Mouse (Mus musculus) thymus, adult 2 months (tissue): ENCODE results near the gene Kctd12. TPM values are rescaled to one million over a fixed set of nuclear protein-coding genes. Genes with fewer than 3 reads are reported as not detected.

Source experiments
- DNase-seq: peaks from one replicate; pipeline ENCODE4 v3.0.0; 2021
- H3K27ac ChIP-seq: fragments of 200-500 bp; 2 replicates; pipeline ENCODE4 v1.5.1; 2012; ENCODE audit warnings: low read length, control low read depth; ENCODE audit not compliant: control insufficient read depth, insufficient read depth
- H3K27me3 ChIP-seq: fragments of 200-500 bp; 2 replicates; pipeline ENCODE4 v1.6.1; 2012; ENCODE audit warnings: mild to moderate bottlenecking, low read length, moderate library complexity, mixed read lengths; ENCODE audit not compliant: control insufficient read depth, insufficient read depth
- H3K36me3 ChIP-seq: fragments of 200-500 bp; 2 replicates; pipeline ENCODE4 v1.6.1; 2012; ENCODE audit warnings: mild to moderate bottlenecking, low read length, moderate library complexity; ENCODE audit not compliant: control insufficient read depth, insufficient read depth
- H3K4me1 ChIP-seq: fragments of 200-500 bp; replicated peaks from 2 replicates; pipeline ENCODE4 v1.6.1; 2012; ENCODE audit warnings: low read length; ENCODE audit not compliant: control insufficient read depth, insufficient read depth
- H3K4me3 ChIP-seq: fragments of 200-500 bp; 2 replicates; pipeline ENCODE4 v1.5.1; 2012; ENCODE audit warnings: mild to moderate bottlenecking, low read length, control low read depth, moderate library complexity; ENCODE audit not compliant: control insufficient read depth, insufficient read depth
- CTCF ChIP-seq: fragments of 200-500 bp; IDR thresholded peaks from 2 replicates; pipeline ENCODE4 v1.5.1; 2012; ENCODE audit warnings: mild to moderate bottlenecking, control low read depth, low read length, moderate library complexity, borderline replicate concordance; ENCODE audit not compliant: control insufficient read depth, poor library complexity, insufficient read depth; ENCODE audit errors: extremely low read depth
- POLR2A ChIP-seq: fragments of 200-500 bp; IDR thresholded peaks from 2 replicates; pipeline ENCODE4 v1.6.1; 2012; ENCODE audit warnings: mild to moderate bottlenecking, low read length, control low read depth, moderate library complexity; ENCODE audit not compliant: control insufficient read depth, poor library complexity, insufficient read depth; ENCODE audit errors: extremely low read depth
- WGBS: fragments of 180-500 bp; shearing (Covaris S2); methylation state at CpG from one replicate; pipeline ENCODE4 v1.1.7; 2018; 5-methylcytosine and 5-hydroxymethylcytosine counted together
- polyA plus RNA-seq: library from polyadenylated mRNA; depleted of rRNA; stranded (reverse); fragments of >200 nt; gene quantifications from 2 replicates; pipeline ENCODE4 v1.2.3, GENCODE M21; 2012

Kctd12 gene
- polyA plus RNA-seq, 1 experiment, result 20.0 TPM

GRCm38 (mm10) chr14:103007737-103008136, 25.3 kb upstream of the Kctd12 start:
- no peak overlapping the region for H3K27ac ChIP-seq
- no peak for TF ChIP-seq POLR2A
- no peak for TF ChIP-seq CTCF
- WGBS, result 22% methylated on average over 4 of the region's 4 CpGs
- H3K4me3 ChIP-seq, result no peak overlapping the region
- H3K4me1 ChIP-seq, result no peaks in the 10 kb centered on the region
- no peaks in the 10 kb centered on the region for H3K36me3 ChIP-seq
- no peaks in the 10 kb centered on the region for H3K27me3 ChIP-seq
- no peak for DNase-seq

- H3K4me1 ChIP-seq, result no peaks in the 10 kb centered on the region
- no peak overlapping the region for H3K27ac ChIP-seq
- H3K36me3 ChIP-seq, result no peaks in the 10 kb centered on the region
- peak; percentile 69 for DNase-seq
- TF ChIP-seq POLR2A (no peak), CTCF (no peak)
- H3K27me3 ChIP-seq, result no peaks in the 10 kb centered on the region
- 23% methylated on average over 6 of the region's 6 CpGs for WGBS
- H3K4me3 ChIP-seq, result no peak overlapping the region
These were observed 12.5 kb upstream of the Kctd12 start for GRCm38 (mm10) chr14:102994662-102995561.

GRCm38 (mm10) chr14:102990765-102991164, 8.3 kb upstream of the Kctd12 start:
- H3K27me3 ChIP-seq, result no peaks in the 10 kb centered on the region
- no peaks in the 10 kb centered on the region for H3K4me1 ChIP-seq
- no peak overlapping the region for H3K27ac ChIP-seq
- H3K4me3 ChIP-seq, result no peak overlapping the region
- TF ChIP-seq POLR2A (no peak), CTCF (no peak)
- H3K36me3 ChIP-seq, result no peaks in the 10 kb centered on the region
- DNase-seq, result no peak
- WGBS, result 74% methylated on average over 3 of the region's 3 CpGs

- DNase-seq, result no peak
- Histone ChIP-seq H3K27me3 (no peaks in the 10 kb centered on the region), H3K4me3 (no peak overlapping the region), H3K4me1 (no peaks in the 10 kb centered on the region), H3K27ac (no peak overlapping the region), H3K36me3 (no peaks in the 10 kb centered on the region)
- TF ChIP-seq CTCF (no peak), POLR2A (no peak)
- WGBS, result 87% methylated on average over 5 of the region's 5 CpGs
These were observed 7.4 kb upstream of the Kctd12 start for GRCm38 (mm10) chr14:102989866-102990265.

- WGBS, result 91% methylated on average over 4 of the region's 4 CpGs
- no peaks in the 10 kb centered on the region for H3K27me3 ChIP-seq
- H3K4me1 ChIP-seq, result no peaks in the 10 kb centered on the region
- H3K27ac ChIP-seq, result no peak overlapping the region
- TF ChIP-seq POLR2A, result no peak
- no peak for TF ChIP-seq CTCF
- H3K4me3 ChIP-seq, result no peak overlapping the region
- H3K36me3 ChIP-seq, result no peaks in the 10 kb centered on the region
- no peak for DNase-seq
These were observed 6.8 kb upstream of the Kctd12 start for GRCm38 (mm10) chr14:102989254-102989653.

- H3K4me1 ChIP-seq, result no peaks in the 10 kb centered on the region; the same call in 1 of the 2 replicates
- WGBS, result 95% methylated on average over 5 of the region's 5 CpGs
These were observed 5.2 kb upstream of the Kctd12 start for GRCm38 (mm10) chr14:102987626-102988025.

More at GRCm38 (mm10) chr14:102987626-102988025, 5.2 kb upstream of the Kctd12 start:
- no peaks in the 10 kb centered on the region for H3K27me3 ChIP-seq
- no peak overlapping the region for H3K27ac ChIP-seq
- H3K36me3 ChIP-seq, result no peaks in the 10 kb centered on the region
- TF ChIP-seq CTCF, result no peak
- TF ChIP-seq POLR2A, result no peak
- no peak overlapping the region for H3K4me3 ChIP-seq
- no peak for DNase-seq
